Mouse (Mus musculus) testis, adult 2 months (tissue): ENCODE measurements at regions not wholly inside any gene's neighbourhood (a gene's known extent, or its start where the extent isn't known, plus 50 kb on each side); places are given as distances from the start of the nearest gene placed in this dataset.

Source experiments
- CTCF ChIP-seq: fragments of 200-500 bp; IDR thresholded peaks from 2 replicates; pipeline ENCODE4 v1.5.1; 2012; ENCODE audit warnings: low read depth, mild to moderate bottlenecking, inconsistent platforms, low read length, moderate library complexity; ENCODE audit not compliant: control insufficient read depth, insufficient read depth, insufficient replicate concordance
- POLR2A ChIP-seq: fragments of 200-500 bp; IDR thresholded peaks from 2 replicates; pipeline ENCODE4 v1.6.1; 2012; ENCODE audit warnings: low read depth, mild to moderate bottlenecking, inconsistent platforms, low read length, moderate library complexity; ENCODE audit not compliant: control insufficient read depth

DNA sequence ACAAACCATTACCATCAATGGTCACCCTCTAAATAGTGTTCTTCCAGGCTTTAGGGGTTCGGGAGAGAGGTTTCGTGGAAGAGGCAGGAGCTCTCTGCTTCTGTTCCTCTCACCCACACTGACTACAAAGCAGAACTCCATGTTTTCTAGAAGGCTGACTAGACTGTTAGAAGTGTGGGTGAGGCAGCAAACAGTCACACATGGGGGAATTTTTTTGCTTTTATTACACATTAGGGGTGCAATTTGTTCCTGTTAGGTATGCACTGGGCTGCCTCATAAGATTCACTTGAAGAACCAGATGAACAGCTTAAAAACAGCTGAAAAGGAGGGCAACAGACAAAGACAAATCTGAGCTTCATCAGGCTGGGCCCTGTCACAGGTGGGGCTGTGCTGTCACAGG is 124.5 kb upstream of the Syt13 start:
- TF ChIP-seq POLR2A: no peak
- TF ChIP-seq CTCF: no peak
